Mouse (Mus musculus): ENCODE measurements around the gene Supt3. TPM values are rescaled to one million over a fixed set of nuclear protein-coding genes. Genes with fewer than 3 reads are reported as not detected.

Gene Supt3
- polyA plus RNA-seq, 1 experiment from 2014 or later: 27.3 TPM

DNA sequence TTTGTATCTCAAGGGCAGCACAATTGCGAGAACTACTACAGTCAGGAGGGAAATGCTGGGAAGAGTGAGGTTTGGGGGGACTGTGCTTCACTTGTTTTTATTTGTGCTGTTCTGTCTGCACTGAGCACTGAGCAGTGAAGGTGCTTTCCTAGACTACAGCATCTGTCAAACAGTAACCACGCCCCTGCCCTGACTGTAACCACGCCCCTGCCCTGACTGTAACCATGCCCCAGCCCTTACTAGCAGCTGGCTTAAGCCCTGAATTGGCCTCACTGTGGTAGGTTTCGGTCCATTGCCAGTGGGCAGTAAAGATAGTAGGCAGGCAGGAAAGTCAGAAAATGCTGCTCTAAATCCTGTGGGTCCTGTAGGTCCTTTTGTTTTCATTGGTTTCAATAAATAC is 196.5 kb downstream of the Supt3 start:
- no peaks in the 10 kb centered on the region for H3K36me3 ChIP-seq (ENCODE audit: control insufficient read depth, insufficient read depth, low read length)
- no peaks in the 10 kb centered on the region for H3K9me3 ChIP-seq (ENCODE audit: control insufficient read depth, low read length)
- H3K9ac ChIP-seq (ENCODE audit: low read depth, low read length): no peak overlapping the region
- no peak overlapping the region for H3K27ac ChIP-seq (ENCODE audit: low read depth, low read length)
- H3K4me1 ChIP-seq (ENCODE audit: control insufficient read depth, insufficient read depth, low read depth, low read length): no peaks in the 10 kb centered on the region
- H3K27me3 ChIP-seq (replicated peaks; ENCODE audit: control insufficient read depth, insufficient read depth, low read length): no peaks in the 10 kb centered on the region
- no peak overlapping the region for H3K4me3 ChIP-seq (ENCODE audit: low read length)
- WGBS: 58% methylated on average over 4 of the region's 4 CpGs
- no peak for ATAC-seq
- no peak overlapping the region for H3K4me2 ChIP-seq (ENCODE audit: low read length)

DNA sequence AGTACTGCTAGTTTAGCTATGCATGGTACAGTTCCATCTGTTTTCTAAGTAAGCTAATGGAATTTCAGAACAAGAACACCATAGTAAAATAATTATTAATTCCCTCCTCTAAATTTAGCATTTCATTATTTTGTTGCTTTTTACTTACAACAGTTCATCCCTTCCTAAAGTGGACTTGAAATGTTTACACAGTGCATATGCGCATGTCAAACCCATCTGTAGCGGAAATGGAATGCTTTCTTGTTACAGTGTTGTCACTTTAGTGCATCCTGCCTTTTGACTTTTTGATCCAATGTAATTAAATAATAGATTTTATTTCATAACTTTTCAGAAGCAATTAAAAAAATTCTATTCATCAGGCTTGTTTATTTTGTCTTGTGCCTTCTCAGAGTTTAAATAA is 200.7 kb downstream of the Supt3 start:
- 93% methylated on average over 2 of the region's 2 CpGs for WGBS
- no peaks in the 10 kb centered on the region for H3K36me3 ChIP-seq (ENCODE audit: control insufficient read depth, insufficient read depth, low read length)
- H3K9me3 ChIP-seq (ENCODE audit: control insufficient read depth, low read length): no peaks in the 10 kb centered on the region
- H3K4me1 ChIP-seq (ENCODE audit: control insufficient read depth, insufficient read depth, low read depth, low read length): no peaks in the 10 kb centered on the region
- H3K9ac ChIP-seq (ENCODE audit: low read depth, low read length): no peak overlapping the region
- no peak overlapping the region for H3K4me3 ChIP-seq (ENCODE audit: low read length)
- no peak overlapping the region for H3K4me2 ChIP-seq (ENCODE audit: low read length)
- no peak for ATAC-seq
- H3K27ac ChIP-seq (ENCODE audit: low read depth, low read length): no peak overlapping the region
- H3K27me3 ChIP-seq (replicated peaks; ENCODE audit: control insufficient read depth, insufficient read depth, low read length): no peaks in the 10 kb centered on the region

DNA sequence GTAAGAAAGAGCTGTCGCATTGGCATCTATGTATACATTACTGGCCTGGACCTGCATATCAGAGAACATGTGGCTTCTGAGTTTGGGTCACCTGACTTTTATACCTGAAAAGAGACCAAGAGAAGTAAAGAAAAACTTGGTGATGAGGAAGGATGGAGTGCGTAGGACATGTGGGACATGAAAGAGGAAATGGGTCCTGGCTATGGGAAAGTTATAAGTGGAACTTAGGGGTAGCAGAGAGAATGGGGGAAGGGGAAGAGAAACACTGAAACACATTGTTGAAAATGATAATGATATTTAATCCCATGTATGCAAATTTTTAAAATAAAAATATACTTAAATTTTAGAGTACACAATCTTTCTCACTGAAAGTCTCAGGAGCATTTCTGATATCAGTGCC is 211.0 kb downstream of the Supt3 start:
- Histone ChIP-seq H3K27me3 (replicated peaks; ENCODE audit: control insufficient read depth, insufficient read depth, low read length) (no peaks in the 10 kb centered on the region), H3K27ac (ENCODE audit: low read depth, low read length) (no peak overlapping the region), H3K9me3 (ENCODE audit: control insufficient read depth, low read length) (no peaks in the 10 kb centered on the region), H3K4me3 (ENCODE audit: low read length) (no peak overlapping the region), H3K4me1 (ENCODE audit: control insufficient read depth, insufficient read depth, low read depth, low read length) (no peaks in the 10 kb centered on the region; the same call in 1 of the 2 replicates), H3K9ac (ENCODE audit: low read depth, low read length) (no peak overlapping the region), H3K36me3 (ENCODE audit: control insufficient read depth, insufficient read depth, low read length) (no peaks in the 10 kb centered on the region), H3K4me2 (ENCODE audit: low read length) (no peak overlapping the region)
- 92% methylated on average over 2 of the region's 2 CpGs for WGBS
- ATAC-seq: no peak

DNA sequence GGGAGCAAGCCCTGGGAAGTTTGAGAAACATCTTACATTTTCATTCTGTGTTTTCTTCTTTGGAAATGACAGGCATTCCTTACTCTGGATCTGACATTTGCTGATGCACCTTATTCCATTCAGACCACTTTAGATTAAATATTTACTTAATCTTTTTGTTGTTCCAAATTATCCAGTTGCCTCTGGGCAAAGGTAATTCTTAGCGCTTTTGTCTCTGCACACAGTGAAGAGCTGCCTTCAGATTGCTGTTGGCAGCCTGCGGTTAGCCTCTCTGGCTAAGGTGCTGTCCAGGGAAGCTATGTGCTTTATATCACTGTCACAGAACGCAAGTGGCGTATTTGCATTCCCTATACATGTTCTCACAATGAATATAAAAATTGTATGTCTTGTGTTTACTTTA is 226.4 kb downstream of the Supt3 start:
- Histone ChIP-seq H3K4me2 (ENCODE audit: low read length) (no peak overlapping the region), H3K27ac (ENCODE audit: low read depth, low read length) (no peak overlapping the region), H3K4me1 (ENCODE audit: control insufficient read depth, insufficient read depth, low read depth, low read length) (no peaks in the 10 kb centered on the region), H3K27me3 (replicated peaks; ENCODE audit: control insufficient read depth, insufficient read depth, low read length) (no peaks in the 10 kb centered on the region), H3K36me3 (ENCODE audit: control insufficient read depth, insufficient read depth, low read length) (no peaks in the 10 kb centered on the region), H3K4me3 (ENCODE audit: low read length) (no peak overlapping the region), H3K9ac (ENCODE audit: low read depth, low read length) (no peak overlapping the region), H3K9me3 (ENCODE audit: control insufficient read depth, low read length) (no peaks in the 10 kb centered on the region)
- 89% methylated on average over 4 of the region's 4 CpGs for WGBS
- ATAC-seq: no peak

DNA sequence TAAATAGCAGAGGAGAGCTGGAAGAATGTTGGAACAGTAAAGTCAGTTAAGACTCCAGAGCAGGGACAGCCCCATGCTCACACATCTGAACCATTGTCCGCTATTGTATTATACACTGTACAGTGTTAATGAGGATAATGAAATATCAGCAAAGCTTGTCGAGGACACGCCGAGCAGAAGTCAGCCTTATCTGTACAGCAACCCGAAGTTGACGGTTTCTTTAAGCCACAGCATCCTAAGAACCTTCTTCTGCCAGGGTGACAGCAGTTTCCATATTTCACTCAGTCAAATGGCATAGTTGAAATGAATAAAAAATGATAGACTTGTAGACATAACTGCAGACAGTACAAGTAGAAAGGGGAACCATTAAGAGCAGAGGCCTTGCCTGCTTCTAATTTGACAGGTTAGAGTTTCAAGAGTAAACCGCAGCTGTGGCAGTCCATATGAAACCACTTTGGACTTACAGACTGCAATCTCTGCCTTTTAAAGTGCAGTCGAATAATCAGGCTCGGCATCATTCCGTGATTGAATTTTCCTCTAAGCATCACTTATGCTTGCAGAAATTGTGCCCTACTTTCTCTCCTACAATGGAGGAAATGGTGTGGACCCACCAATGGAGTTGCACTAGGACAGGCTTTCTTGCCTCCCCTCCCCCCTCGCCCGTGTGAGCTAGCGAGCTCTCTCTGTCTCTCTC is 227.7 kb downstream of the Supt3 start:
- ATAC-seq: no peak
- WGBS: 88% methylated on average over 13 of the region's 13 CpGs

DNA sequence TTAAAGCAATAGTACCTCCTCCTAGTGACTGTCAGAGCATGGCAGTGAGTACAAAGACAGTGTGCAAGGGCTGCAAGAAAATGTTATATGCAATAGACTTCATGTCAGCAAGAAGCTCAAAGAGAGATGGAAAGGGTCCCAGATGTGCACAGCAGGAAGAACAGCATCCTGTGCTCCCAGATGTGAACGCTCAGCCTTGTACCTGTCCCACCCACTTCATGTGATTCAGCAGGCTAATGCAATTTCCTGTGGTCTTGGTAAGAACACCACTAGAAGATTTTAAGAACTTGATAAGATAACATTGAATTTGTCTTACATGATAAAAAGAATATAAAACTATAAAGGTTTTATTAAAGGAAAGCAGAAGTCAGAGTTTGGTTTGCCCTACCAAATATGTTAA is 230.5 kb downstream of the Supt3 start:
- Histone ChIP-seq H3K9ac (ENCODE audit: low read depth, low read length) (no peak overlapping the region), H3K4me2 (ENCODE audit: low read length) (no peak overlapping the region), H3K36me3 (ENCODE audit: control insufficient read depth, insufficient read depth, low read length) (no peaks in the 10 kb centered on the region), H3K27me3 (replicated peaks; ENCODE audit: control insufficient read depth, insufficient read depth, low read length) (no peaks in the 10 kb centered on the region), H3K4me1 (ENCODE audit: control insufficient read depth, insufficient read depth, low read depth, low read length) (no peaks in the 10 kb centered on the region), H3K4me3 (ENCODE audit: low read length) (no peak overlapping the region), H3K9me3 (ENCODE audit: control insufficient read depth, low read length) (no peaks in the 10 kb centered on the region), H3K27ac (ENCODE audit: low read depth, low read length) (no peak overlapping the region)
- WGBS: 82% methylated on average over 1 of the region's 1 CpGs
- ATAC-seq: no peak

More for the DNA sequence above, 227.7 kb downstream of the Supt3 start:
- Histone ChIP-seq H3K4me3 (ENCODE audit: low read length) (no peak overlapping the region), H3K27ac (ENCODE audit: low read depth, low read length) (no peak overlapping the region), H3K9ac (ENCODE audit: low read depth, low read length) (no peak overlapping the region), H3K4me1 (ENCODE audit: control insufficient read depth, insufficient read depth, low read depth, low read length) (no peaks in the 10 kb centered on the region), H3K36me3 (ENCODE audit: control insufficient read depth, insufficient read depth, low read length) (no peaks in the 10 kb centered on the region), H3K4me2 (ENCODE audit: low read length) (no peak overlapping the region), H3K9me3 (ENCODE audit: control insufficient read depth, low read length) (no peaks in the 10 kb centered on the region), H3K27me3 (replicated peaks; ENCODE audit: control insufficient read depth, insufficient read depth, low read length) (no peaks in the 10 kb centered on the region)

DNA sequence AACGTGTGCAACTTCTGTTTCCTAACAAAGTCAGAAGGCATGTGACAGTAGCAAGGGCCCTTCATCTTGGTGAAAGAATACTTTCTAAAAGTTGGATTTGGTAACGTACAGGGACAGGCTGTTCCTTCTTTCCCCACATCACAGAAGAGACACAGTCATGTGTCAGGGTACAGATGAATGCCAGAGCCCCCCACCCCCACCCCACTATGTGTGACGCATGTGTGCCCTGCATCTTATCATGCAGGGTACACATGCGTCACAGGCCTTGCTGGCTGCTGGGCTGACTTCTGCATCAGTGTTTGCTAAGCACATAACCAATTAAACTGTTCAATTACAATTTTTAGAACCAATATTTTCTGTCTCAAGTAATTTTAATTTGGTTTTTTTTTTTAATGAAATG is 231.7 kb downstream of the Supt3 start:
- Histone ChIP-seq H3K9me3 (ENCODE audit: control insufficient read depth, low read length) (no peaks in the 10 kb centered on the region), H3K9ac (ENCODE audit: low read depth, low read length) (no peak overlapping the region), H3K36me3 (ENCODE audit: control insufficient read depth, insufficient read depth, low read length) (no peaks in the 10 kb centered on the region), H3K4me2 (ENCODE audit: low read length) (no peak overlapping the region), H3K4me1 (ENCODE audit: control insufficient read depth, insufficient read depth, low read depth, low read length) (no peaks in the 10 kb centered on the region), H3K27ac (ENCODE audit: low read depth, low read length) (no peak overlapping the region), H3K27me3 (replicated peaks; ENCODE audit: control insufficient read depth, insufficient read depth, low read length) (no peaks in the 10 kb centered on the region), H3K4me3 (ENCODE audit: low read length) (no peak overlapping the region)
- 82% methylated on average over 4 of the region's 4 CpGs for WGBS
- no peak for ATAC-seq

DNA sequence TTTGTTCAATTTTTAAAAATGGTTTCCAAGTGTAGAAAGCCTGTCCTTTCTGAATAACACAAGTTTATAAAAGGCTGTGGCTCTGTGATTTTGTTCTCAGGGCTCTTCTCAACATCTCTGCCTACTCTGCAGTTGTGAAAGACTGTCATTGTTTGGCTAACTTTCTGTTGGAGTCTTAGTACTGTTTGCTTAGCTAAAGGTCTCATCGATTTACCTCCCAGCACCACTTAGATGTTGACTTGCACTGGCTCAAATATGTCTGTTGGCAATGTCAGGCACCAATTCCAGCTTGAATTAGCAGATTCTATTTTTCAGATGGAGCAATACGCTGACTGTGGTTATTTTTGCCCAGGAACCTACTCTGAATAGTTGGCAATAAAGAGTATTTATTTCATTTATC is 233.5 kb downstream of the Supt3 start:
- Histone ChIP-seq H3K4me3 (ENCODE audit: low read length) (no peak overlapping the region), H3K9ac (ENCODE audit: low read depth, low read length) (no peak overlapping the region), H3K9me3 (ENCODE audit: control insufficient read depth, low read length) (no peaks in the 10 kb centered on the region), H3K27ac (ENCODE audit: low read depth, low read length) (no peak overlapping the region), H3K36me3 (ENCODE audit: control insufficient read depth, insufficient read depth, low read length) (no peaks in the 10 kb centered on the region), H3K27me3 (replicated peaks; ENCODE audit: control insufficient read depth, insufficient read depth, low read length) (no peaks in the 10 kb centered on the region), H3K4me2 (ENCODE audit: low read length) (no peak overlapping the region), H3K4me1 (ENCODE audit: control insufficient read depth, insufficient read depth, low read depth, low read length) (no peaks in the 10 kb centered on the region)
- WGBS: 90% methylated on average over 2 of the region's 2 CpGs
- no peak for ATAC-seq

DNA sequence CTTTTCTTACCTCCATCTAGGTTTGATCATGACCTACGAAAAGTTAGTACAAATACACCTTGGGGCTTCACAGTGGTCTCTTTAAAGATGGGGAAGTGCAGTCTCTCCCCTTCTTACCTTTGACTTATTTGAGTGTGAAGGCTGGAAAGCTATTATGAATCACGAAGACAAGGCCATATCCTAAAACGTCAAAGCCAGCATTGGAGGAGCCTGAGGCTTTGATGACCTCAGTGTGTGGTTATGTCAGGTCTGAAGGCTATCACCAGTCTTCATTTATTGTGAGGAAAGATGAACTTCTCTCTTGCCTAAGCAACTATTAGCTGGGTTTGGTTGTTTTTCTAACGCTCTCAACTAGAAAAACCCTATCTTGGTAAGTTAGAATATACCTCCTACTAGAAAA is 239.8 kb downstream of the Supt3 start:
- no peak overlapping the region for H3K4me2 ChIP-seq (ENCODE audit: low read length)
- H3K4me1 ChIP-seq (ENCODE audit: control insufficient read depth, insufficient read depth, low read depth, low read length): no peaks in the 10 kb centered on the region
- no peaks in the 10 kb centered on the region for H3K36me3 ChIP-seq (ENCODE audit: control insufficient read depth, insufficient read depth, low read length)
- H3K9me3 ChIP-seq (ENCODE audit: control insufficient read depth, low read length): no peaks in the 10 kb centered on the region
- ATAC-seq: no peak
- 92% methylated on average over 4 of the region's 4 CpGs for WGBS
- H3K27ac ChIP-seq (ENCODE audit: low read depth, low read length): no peak overlapping the region
- no peaks in the 10 kb centered on the region for H3K27me3 ChIP-seq (replicated peaks; ENCODE audit: control insufficient read depth, insufficient read depth, low read length)
- no peak overlapping the region for H3K9ac ChIP-seq (ENCODE audit: low read depth, low read length)
- no peak overlapping the region for H3K4me3 ChIP-seq (ENCODE audit: low read length)

All from hindbrain, embryonic 16.5 days (tissue).